Mouse (Mus musculus) G1E-ER4 (cell line): ENCODE data around the gene Cds1. TPM values are rescaled to one million over a fixed set of nuclear protein-coding genes. Genes with fewer than 3 reads are reported as not detected.

Experiments used
- GATA1 ChIP-seq: IDR thresholded peaks from one replicate; pipeline ENCODE4 v1.8.0; 2012; ENCODE audit warnings: low read length, inconsistent platforms
- polyA plus RNA-seq: library from polyadenylated mRNA; stranded (reverse); fragments of >175 nt; gene quantifications from 2 replicates; pipeline ENCODE4 v1.2.3, GENCODE M21; 2012

Cds1 gene
- polyA plus RNA-seq, 1 experiment: not detected

GRCm38 (mm10) chr5:101765390-101765901 lies 516 bp downstream of the Cds1 start:
- no peak for TF ChIP-seq GATA1

- no peak for TF ChIP-seq GATA1
Measured at GRCm38 (mm10) chr5:101766248-101766647, 1.3 kb downstream of the Cds1 start.

- no peak for TF ChIP-seq GATA1
Measured at GRCm38 (mm10) chr5:101767086-101767485, 2.2 kb downstream of the Cds1 start.

DNA sequence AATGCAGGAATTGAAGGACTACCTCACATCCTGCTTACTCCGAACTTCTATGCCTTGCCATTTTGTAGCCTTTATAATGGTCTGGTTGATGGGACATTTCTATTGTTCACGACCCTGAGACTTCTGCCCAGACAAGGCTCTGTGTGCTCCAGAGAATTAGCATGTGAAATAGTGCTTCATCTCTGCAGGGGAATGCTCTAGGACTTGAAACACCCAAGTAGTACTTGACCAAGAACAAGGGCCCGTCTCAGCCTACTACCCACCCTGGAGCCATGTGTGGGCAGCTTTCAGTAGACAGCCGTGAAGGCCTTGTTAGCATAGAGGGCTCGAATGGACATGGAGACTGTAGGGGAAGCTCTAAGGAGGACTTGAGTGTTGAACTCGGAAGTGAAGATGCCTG lies 2.6 kb downstream of the Cds1 start:
- TF ChIP-seq GATA1: no peak

- TF ChIP-seq GATA1: no peak
Measured at GRCm38 (mm10) chr5:101768558-101768957, 3.6 kb downstream of the Cds1 start.

- no peak for TF ChIP-seq GATA1
Measured at GRCm38 (mm10) chr5:101772621-101773020, 7.7 kb downstream of the Cds1 start.

DNA sequence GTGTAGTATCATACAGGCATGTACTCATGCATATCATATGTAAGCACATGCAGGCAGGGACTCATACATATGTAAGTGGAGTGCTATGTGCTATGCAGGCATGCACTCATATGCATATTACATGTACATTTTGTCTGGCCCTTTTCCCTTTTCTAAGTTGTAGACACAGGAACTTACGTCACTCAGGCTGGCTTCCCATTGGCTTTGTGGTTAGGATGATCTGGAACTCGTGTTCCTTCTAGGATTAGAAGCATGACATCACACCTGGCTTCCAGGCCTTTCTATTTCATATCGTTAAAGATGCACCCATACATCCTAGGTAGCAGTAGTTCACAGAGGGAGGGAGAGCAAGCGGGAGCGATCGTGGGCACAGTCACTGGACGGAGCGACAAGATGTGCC lies 10.3 kb downstream of the Cds1 start:
- TF ChIP-seq GATA1: no peak

GRCm38 (mm10) chr5:101776528-101776927 lies 11.6 kb downstream of the Cds1 start:
- no peak for TF ChIP-seq GATA1

DNA sequence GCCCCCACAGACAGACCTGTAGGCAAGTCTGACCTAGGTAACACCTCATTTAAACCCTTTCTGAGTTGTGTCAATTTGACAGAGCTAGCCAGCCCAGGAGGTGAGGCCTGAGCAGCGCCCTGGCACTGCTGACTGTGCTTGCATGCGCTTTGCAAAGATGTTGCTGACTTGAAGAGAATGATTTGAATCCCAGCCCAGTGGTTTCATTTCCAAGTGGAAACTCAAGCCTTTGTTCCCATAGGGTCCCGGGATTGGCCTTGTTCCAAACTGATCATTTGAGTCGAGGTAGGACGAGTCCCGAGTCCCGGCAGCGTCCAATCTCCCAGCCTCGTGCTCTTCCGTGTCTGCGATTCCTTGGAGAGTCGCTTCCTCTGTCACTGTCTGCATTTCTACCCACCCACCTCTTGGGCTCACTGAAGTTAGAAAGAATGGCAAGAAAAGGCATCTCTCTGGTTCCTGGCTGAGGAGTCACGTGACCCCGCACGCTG lies 14.5 kb downstream of the Cds1 start:
- no peak for TF ChIP-seq GATA1

DNA sequence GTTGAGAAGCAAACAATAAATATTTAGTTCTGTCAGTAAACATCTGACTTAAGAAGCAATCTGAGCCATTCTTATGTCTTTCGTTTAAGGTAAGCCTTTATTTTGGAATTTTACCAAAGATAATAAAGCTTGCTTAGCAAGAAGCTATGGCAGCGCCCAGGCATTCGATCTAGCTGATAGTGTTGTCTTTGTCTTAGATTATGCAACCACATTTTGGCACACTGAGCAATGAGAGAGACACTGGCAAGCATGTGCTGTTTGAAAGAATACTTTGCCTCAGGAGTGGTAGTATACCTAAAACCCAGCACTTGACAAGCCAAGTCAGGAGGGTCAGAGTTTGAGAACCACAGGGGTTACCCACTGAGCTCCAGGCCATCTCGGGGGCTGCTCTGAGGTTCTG lies 16.0 kb downstream of the Cds1 start:
- TF ChIP-seq GATA1: no peak

GRCm38 (mm10) chr5:101784328-101784727 lies 19.4 kb downstream of the Cds1 start:
- no peak for TF ChIP-seq GATA1

DNA sequence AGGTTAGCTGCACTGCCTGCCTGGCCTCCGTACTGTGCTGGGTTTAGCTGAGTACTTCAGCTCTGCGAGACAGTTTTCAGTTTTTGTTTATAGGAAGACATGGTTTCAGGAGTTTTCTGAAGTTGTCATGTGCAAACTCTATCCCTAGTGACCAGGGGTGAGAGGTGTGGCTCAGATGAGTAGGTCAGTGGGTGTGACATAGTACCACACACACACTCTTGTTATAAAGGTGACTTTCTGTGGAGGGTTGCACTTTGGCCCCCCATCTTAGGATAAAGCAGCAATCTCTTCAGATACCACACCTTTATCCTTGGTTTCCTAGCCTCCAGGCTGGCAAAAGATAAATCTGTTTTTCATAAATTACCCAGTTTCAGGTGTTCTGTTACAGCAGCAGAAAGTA lies 19.9 kb downstream of the Cds1 start:
- no peak for TF ChIP-seq GATA1

GRCm38 (mm10) chr5:101785921-101786614 lies 21.1 kb downstream of the Cds1 start:
- no peak for TF ChIP-seq GATA1

DNA sequence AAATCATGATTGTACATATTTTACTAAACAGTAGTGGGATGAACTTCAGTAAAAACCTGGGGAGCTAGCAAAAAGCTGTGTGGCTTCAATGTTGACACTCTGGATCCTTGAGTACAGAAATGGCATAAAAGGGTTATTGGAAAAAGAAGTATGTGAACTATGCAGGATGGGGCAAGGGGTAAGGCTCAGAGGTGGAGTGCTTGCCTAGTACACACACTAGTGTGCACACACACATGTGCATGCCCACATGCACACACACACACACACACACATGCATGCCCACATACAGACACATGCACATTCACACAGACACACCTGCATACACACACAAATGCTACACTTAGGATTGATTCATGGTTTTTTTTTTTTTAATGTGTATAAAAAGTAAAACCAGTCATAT lies 24.8 kb downstream of the Cds1 start:
- TF ChIP-seq GATA1: no peak

- no peak for TF ChIP-seq GATA1
Measured at GRCm38 (mm10) chr5:101790560-101790959, 25.6 kb downstream of the Cds1 start.

- TF ChIP-seq GATA1: no peak
Measured at GRCm38 (mm10) chr5:101792665-101793064, 27.7 kb downstream of the Cds1 start.

DNA sequence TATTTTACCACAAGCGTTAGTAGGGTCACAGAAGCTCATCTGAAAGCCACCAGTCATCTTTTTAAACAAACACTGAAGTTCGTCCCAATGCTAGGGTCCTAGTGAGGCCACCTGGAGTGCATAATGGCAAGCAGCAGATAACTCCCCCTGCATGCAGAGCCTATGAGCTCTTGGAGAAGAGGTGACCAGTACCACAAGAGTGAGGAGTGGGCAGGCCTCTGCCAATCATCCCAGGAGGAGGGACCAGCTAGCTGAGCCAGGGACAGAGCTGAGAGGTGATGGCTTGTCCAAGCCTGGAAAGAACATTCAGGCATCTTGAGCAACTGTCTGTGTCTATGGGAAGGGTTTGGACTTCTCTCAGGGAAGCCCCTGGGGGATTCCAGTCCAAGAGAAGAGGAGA lies 37.0 kb downstream of the Cds1 start:
- no peak for TF ChIP-seq GATA1
